Mouse (Mus musculus) megakaryocyte-erythroid progenitor cell, adult 5-6 weeks (primary cell): Measurements from ENCODE around the gene Rchy1. TPM values are rescaled to one million over a fixed set of nuclear protein-coding genes. Genes with fewer than 3 reads are reported as not detected.
"Not testable (repeated sequence)": the region's sequence is repeated elsewhere in the genome, so short reads cannot be mapped to it uniquely, and the experiment has no call there.

Source experiments
- ATAC-seq: replicated peaks from 2 replicates; pipeline ENCODE4 v1.8.0; 2016; ENCODE audit warnings: mild to moderate bottlenecking, inconsistent platforms; ENCODE audit not compliant: severe bottlenecking, poor library complexity, low FRiP score, low TSS enrichment
- total RNA-seq, 2 experiments: library from RNA; stranded (forward) in 1 of 2; stranded (reverse) in 1 of 2; fragments of 200-1000, 215-1000 nt in 1 of 2; fragments of >200 nt in 1 of 2; fragmentation: Nextera tagmentation in 1 of 2; gene quantifications; 2 replicates each; pipeline ENCODE4 v1.2.3; 2014 to 2017

The Rchy1 gene
- total RNA-seq, 2 experiments from 2014 or later, result 56.5 to 64.2 TPM

GRCm38 (mm10) chr5:91962259-91962638 lies 619 bp downstream of the Rchy1 start:
- peak; percentile 11; the same call in 1 of the 2 replicates for ATAC-seq

- 0 out of 2 replicates have a peak, but pooled peaks have one; percentile 15 for ATAC-seq
Measured at GRCm38 (mm10) chr5:91961370-91961769, 1.5 kb downstream of the Rchy1 start.

DNA sequence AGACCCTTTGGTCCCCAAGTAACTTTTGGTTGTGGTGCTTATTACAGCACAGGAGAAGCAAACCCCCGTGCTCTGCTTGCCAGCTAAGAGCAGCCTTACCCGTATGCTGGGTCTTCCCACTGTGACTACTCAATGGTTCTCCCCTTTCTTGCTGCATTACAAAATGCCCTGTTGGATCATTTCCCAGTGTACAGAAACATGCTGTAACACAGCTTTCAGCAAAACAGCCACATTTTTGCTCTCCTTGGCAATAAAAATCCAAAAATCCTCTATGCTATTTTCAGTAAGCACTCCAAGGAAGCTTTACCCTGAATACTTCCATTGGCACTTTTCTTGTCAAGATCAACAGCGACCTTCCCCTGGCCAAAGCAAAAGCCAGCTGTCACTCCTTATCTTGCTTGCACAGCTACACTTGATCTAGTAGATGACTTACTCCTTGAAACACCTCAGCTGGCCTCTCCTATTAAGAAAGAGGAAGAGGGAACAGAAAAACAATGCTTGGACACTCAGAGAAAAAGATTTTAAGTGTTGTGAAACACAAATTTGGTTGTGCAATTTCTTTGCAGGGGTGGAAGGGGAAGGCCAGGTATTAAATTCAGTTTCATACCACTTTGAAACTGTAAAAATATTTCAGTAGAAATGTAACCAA lies 2.1 kb downstream of the Rchy1 start:
- peak; percentile 50 for ATAC-seq

DNA sequence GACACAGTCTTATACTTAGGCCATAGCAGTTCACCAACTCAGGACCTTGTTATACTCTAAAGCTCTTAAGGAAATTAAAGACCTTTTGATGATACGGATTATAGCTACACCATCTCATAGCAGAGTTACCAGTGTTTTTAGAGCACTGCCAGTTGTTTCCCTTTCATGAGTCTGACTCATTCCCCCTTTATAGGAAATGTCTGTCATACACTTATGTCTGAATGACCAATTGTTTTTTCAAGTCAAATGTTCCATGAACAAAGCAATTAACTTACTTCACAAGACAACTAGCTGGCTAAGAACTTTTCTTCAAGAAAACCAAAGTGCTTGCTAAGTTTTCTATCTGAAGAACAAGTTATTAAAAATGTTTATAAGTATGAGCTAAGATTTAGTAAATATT lies 2.9 kb downstream of the Rchy1 start:
- ATAC-seq, result no peak

DNA sequence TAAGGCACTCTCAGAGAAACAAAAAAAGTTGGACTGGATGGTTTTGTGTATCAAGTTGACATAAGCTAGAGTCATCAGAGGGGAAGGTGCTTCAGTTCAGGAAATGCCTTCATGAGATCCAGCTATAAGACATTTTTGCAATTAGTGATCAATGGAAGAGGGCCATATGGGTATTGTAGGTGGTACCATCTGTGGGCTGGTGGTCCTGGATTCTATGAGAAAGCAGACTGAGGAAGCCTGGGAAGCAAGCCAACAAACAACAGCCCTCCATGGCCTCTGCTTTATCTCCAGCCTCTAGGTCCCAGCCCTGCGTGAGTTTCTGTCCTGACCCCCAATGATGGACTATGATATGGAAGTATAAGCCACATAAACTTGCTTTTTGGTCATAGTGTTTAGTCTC lies 3.8 kb downstream of the Rchy1 start:
- no peak for ATAC-seq

GRCm38 (mm10) chr5:91956991-91957760 lies 5.7 kb downstream of the Rchy1 start:
- peak; percentile 53 for ATAC-seq

DNA sequence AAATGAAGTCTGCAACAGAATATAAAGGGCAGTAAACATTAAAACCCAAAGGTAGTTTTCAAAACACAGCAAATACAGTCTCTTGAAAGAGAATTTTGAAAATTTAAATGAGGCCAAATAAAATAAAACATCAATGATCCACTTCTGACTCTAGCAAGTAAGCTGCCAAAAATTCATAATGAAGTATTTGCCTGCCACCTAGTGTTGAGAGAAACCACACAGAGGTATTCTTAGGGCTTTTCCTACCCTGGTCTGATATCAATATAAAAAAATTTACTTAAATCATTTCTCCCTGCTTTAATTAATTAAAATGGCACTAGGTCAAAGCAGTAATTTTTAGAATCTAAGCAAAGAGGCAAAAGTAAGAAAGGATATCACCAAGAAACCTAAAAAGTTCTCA lies 11.5 kb downstream of the Rchy1 start:
- ATAC-seq, result no peak

GRCm38 (mm10) chr5:91949441-91949840 lies 13.4 kb downstream of the Rchy1 start:
- no peak for ATAC-seq

DNA sequence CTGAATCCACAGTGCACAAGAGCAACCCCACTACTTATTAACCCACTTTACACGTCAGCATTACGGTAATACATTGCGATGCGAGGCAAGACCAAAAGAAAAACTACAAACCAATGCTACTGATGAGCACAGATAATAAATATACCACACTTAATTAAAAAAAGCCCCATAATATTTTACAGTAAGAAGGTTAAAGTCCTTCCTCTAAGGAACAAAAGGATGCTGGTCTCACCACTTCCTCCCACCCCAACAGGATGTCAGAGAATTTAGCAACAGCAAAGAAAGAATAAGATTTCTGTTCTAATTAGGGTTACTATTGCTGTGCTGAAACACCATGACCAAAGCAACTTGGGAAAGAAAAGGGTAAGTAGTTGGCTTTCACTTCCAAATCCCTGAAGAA lies 15.9 kb downstream of the Rchy1 start:
- ATAC-seq, result no peak

- not testable (repeated sequence) for ATAC-seq
Measured at GRCm38 (mm10) chr5:91945609-91946008, 17.3 kb downstream of the Rchy1 start.

- no peak for ATAC-seq
Measured at GRCm38 (mm10) chr5:91913231-91913630, 49.6 kb downstream of the Rchy1 start.

DNA sequence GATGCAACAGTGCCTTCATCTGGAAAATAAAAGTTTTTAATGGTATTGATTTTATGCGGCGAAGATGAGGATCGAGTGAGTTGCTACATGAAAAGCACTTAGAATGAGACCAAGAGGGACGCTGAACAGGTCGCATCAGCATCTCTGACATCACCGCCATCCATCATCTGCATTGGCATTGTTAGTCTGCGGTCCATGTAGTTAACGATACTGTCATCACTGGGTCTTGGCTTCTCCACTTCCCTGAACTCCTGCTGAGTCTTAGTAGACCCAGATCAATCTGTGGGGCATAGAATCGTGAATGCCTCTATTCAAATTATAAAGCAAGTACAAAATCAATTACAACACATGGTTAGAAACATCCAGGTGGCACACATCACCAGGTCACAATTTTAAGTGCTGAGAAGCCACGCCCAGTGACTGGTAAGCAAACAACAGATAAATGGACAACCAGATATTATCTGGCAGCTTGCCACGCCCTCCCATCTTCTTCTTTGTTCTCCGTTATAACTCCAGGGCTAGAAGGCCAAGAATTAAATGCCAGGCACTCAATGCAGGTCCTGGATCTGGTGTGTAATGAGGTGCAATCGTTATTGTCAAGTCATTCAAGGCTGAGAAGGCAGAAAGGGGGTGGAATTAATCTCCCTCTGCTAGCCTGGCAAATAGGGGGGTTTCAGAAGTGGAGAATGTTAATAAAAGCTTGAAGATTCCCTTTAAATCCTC lies 51.3 kb downstream of the Rchy1 start:
- no peak for ATAC-seq

DNA sequence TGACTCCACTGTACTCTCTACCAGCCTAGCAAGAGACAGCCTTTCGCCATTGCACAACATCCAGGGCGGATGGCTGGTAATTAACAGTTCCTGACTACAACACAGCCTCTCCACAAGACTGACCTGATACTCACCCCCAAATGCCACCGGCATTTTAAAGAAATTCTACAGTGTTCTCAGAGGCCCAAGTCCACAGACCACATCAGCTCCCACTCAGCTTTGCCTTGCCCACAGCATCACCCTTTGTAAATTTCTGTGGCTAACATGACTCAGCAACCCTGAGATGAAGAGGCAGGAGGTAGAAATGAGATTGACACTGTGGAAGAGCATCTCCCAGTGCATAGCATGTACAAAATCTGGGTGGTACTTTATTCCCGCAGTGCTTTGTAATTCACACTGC lies 52.3 kb downstream of the Rchy1 start:
- no peak for ATAC-seq

GRCm38 (mm10) chr5:91909010-91909620 lies 53.8 kb downstream of the Rchy1 start:
- no peak for ATAC-seq

Other genes starting within 250 kb of the Rchy1 start
- gene Odaph, start 24.4 kb upstream of the Rchy1 start, total RNA-seq (2014; fragmentation: Nextera tagmentation), result not detected in 2 replicates
- gene Odaph, start 24.4 kb upstream of the Rchy1 start, total RNA-seq (2017), result 1.2 TPM in 1 of 2 replicates, not detected in the other
- not detected in 2 replicates for gene Cdkl2, start 80.8 kb upstream of the Rchy1 start, total RNA-seq (2014; fragmentation: Nextera tagmentation)
- gene Cdkl2, start 80.8 kb upstream of the Rchy1 start, total RNA-seq (2017), result 0.14 and 0.72 TPM in 2 replicates
- 58.2 and 67.8 TPM in 2 replicates for gene G3bp2, start 120.7 kb upstream of the Rchy1 start, total RNA-seq (2014; fragmentation: Nextera tagmentation)
- 89.5 and 117 TPM in 2 replicates for gene G3bp2, start 120.7 kb upstream of the Rchy1 start, total RNA-seq (2017)
- 39.3 and 42.0 TPM in 2 replicates for gene Uso1, start 174.9 kb upstream of the Rchy1 start, total RNA-seq (2014; fragmentation: Nextera tagmentation)
- gene Uso1, start 174.9 kb upstream of the Rchy1 start, total RNA-seq (2017), result 12.2 and 13.4 TPM in 2 replicates